Mouse (Mus musculus) CH12.LX (cell line): ENCODE results near the gene Riok1. TPM values are rescaled to one million over a fixed set of nuclear protein-coding genes. Genes with fewer than 3 reads are reported as not detected.
A peak's percentile ranks its signal among the peaks of the same experiment; 100 is the strongest.

Experiments used
- DNase-seq: peaks from one replicate; pipeline ENCODE4 v3.0.0-alpha.2; 2013; ENCODE audit errors: extremely low read depth
- H3K27ac ChIP-seq: 2 replicates; pipeline ENCODE4 v1.5.1; 2012; ENCODE audit warnings: low read depth, mild to moderate bottlenecking, control low read depth, moderate library complexity; ENCODE audit not compliant: insufficient read depth
- H3K27me3 ChIP-seq: replicated peaks from 2 replicates; pipeline ENCODE3; 2012; ENCODE audit warnings: inconsistent platforms
- H3K36me3 ChIP-seq, 2 experiments: replicated peaks in 1 of 2; 2 replicates each; pipeline versions ENCODE3 to v1.6.1; 2012; ENCODE audit warnings: inconsistent platforms in 1 of 2, low read length in 1 of 2, mild to moderate bottlenecking in 1 of 2, mixed read lengths in 1 of 2, moderate library complexity in 1 of 2; ENCODE audit not compliant: control insufficient read depth in 1 of 2, insufficient read depth in 1 of 2
- H3K4me1 ChIP-seq, 2 experiments: 2 replicates each; pipeline ENCODE4 v1.6.1; 2012; ENCODE audit warnings: inconsistent platforms in 1 of 2, moderate library complexity in 1 of 2; ENCODE audit not compliant: insufficient read depth in 2 of 2, control insufficient read depth in 1 of 2
- H3K4me2 ChIP-seq: 2 replicates; pipeline ENCODE4 v1.6.1; 2012; ENCODE audit warnings: low read depth, mild to moderate bottlenecking, control low read depth; ENCODE audit not compliant: poor library complexity, insufficient read depth, severe bottlenecking
- H3K4me3 ChIP-seq, 3 experiments: fragments of 150-350 bp in 1 of 3; sonication (generic) in 1 of 3; replicated peaks in 1 of 3; 2 replicates each; pipeline versions ENCODE3 to v1.5.1; 2011 to 2012; ENCODE audit warnings: low read depth in 2 of 3, low read length in 2 of 3, mild to moderate bottlenecking in 2 of 3, moderate library complexity in 2 of 3, control low read depth in 1 of 3, improper control_type of control experiment in 1 of 3, inconsistent platforms in 1 of 3, mixed read lengths in 1 of 3; ENCODE audit not compliant: poor library complexity in 1 of 3
- H3K79me2 ChIP-seq: replicated peaks from 2 replicates; pipeline ENCODE4 v1.6.1; 2012; ENCODE audit warnings: mild to moderate bottlenecking, moderate library complexity; ENCODE audit not compliant: control insufficient read depth, poor library complexity, insufficient read depth, severe bottlenecking; ENCODE audit errors: extremely low read depth
- H3K9ac ChIP-seq: 2 replicates; pipeline ENCODE4 v1.6.1; 2012; ENCODE audit warnings: low read depth, mild to moderate bottlenecking, control low read depth, moderate library complexity; ENCODE audit not compliant: insufficient read depth
- H3K9me3 ChIP-seq: replicated peaks from 2 replicates; pipeline ENCODE3; 2012; ENCODE audit warnings: low read length, inconsistent platforms, mixed read lengths
- BHLHE40 ChIP-seq: IDR thresholded peaks from 2 replicates; pipeline ENCODE4 v1.6.1; 2011; ENCODE audit warnings: mild to moderate bottlenecking, low read depth, low read length, improper control_type of control experiment
- CHD1 ChIP-seq: IDR thresholded peaks from 2 replicates; pipeline ENCODE4 v1.6.1; 2012; ENCODE audit warnings: low read depth, low read length, improper control_type of control experiment, inconsistent platforms
- CTCF ChIP-seq, 2 experiments: IDR thresholded peaks in 1 of 2; conservative IDR thresholded peaks in 1 of 2; 2 replicates each; pipeline ENCODE4 v1.5.1; 2011 to 2012; ENCODE audit warnings: low read depth in 2 of 2, low read length in 2 of 2, improper control_type of control experiment in 1 of 2, inconsistent platforms in 1 of 2, mild to moderate bottlenecking in 1 of 2, moderate library complexity in 1 of 2
- E2F4 ChIP-seq: IDR thresholded peaks from 2 replicates; pipeline ENCODE4 v1.6.1; 2011; ENCODE audit warnings: low read depth, low read length, improper control_type of control experiment; ENCODE audit not compliant: insufficient replicate concordance
- ELF1 ChIP-seq: IDR thresholded peaks from 2 replicates; pipeline ENCODE4 v1.6.1; 2014; ENCODE audit warnings: low read depth, mild to moderate bottlenecking, inconsistent platforms, low read length, improper control_type of control experiment
- ETS1 ChIP-seq: conservative IDR thresholded peaks from 2 replicates; pipeline ENCODE4 v1.6.1; 2012; ENCODE audit warnings: low read depth, mild to moderate bottlenecking, inconsistent platforms, low read length, improper control_type of control experiment, moderate library complexity
- GABPA ChIP-seq: IDR thresholded peaks from 2 replicates; pipeline ENCODE4 v1.6.1; 2012; ENCODE audit warnings: low read depth, low read length, improper control_type of control experiment, inconsistent platforms; ENCODE audit not compliant: insufficient replicate concordance
- HCFC1 ChIP-seq: IDR thresholded peaks from 2 replicates; pipeline ENCODE4 v1.6.1; 2012; ENCODE audit warnings: low read depth, mild to moderate bottlenecking, inconsistent platforms, low read length, improper control_type of control experiment
- IRF4 ChIP-seq: IDR thresholded peaks from 2 replicates; pipeline ENCODE4 v1.6.1; 2014; ENCODE audit warnings: low read depth, mild to moderate bottlenecking, inconsistent platforms, low read length, improper control_type of control experiment
- JUN ChIP-seq: IDR thresholded peaks from 2 replicates; pipeline ENCODE4 v1.6.1; 2011; ENCODE audit warnings: low read depth, mild to moderate bottlenecking, low read length, improper control_type of control experiment, moderate library complexity; ENCODE audit not compliant: insufficient read depth
- KAT2A ChIP-seq: IDR thresholded peaks from 2 replicates; pipeline ENCODE4 v1.6.1; 2012; ENCODE audit warnings: low read length, improper control_type of control experiment, inconsistent platforms; ENCODE audit not compliant: insufficient replicate concordance
- MAX ChIP-seq: IDR thresholded peaks from 2 replicates; pipeline ENCODE4 v1.6.1; 2011; ENCODE audit warnings: low read length, improper control_type of control experiment
- MAZ ChIP-seq: IDR thresholded peaks from 2 replicates; pipeline ENCODE4 v1.6.1; 2012; ENCODE audit warnings: low read depth, mild to moderate bottlenecking, inconsistent platforms, low read length, improper control_type of control experiment, moderate library complexity
- MEF2A ChIP-seq: IDR thresholded peaks from 2 replicates; pipeline ENCODE4 v1.6.1; 2014; ENCODE audit warnings: low read depth, mild to moderate bottlenecking, inconsistent platforms, low read length, improper control_type of control experiment, borderline replicate concordance
- MXI1 ChIP-seq: IDR thresholded peaks from 2 replicates; pipeline ENCODE4 v1.6.1; 2011; ENCODE audit warnings: mild to moderate bottlenecking, low read depth, low read length, improper control_type of control experiment
- MYC ChIP-seq: IDR thresholded peaks from 2 replicates; pipeline ENCODE4 v1.6.1; 2011; ENCODE audit warnings: low read depth, mild to moderate bottlenecking, improper control_type of control experiment, low read length
- NELFE ChIP-seq: IDR thresholded peaks from 2 replicates; pipeline ENCODE4 v1.6.1; 2011; ENCODE audit warnings: low read depth, low read length, improper control_type of control experiment
- NRF1 ChIP-seq: IDR thresholded peaks from 2 replicates; pipeline ENCODE4 v1.6.1; 2014; ENCODE audit warnings: low read depth, mild to moderate bottlenecking, inconsistent platforms, low read length, improper control_type of control experiment, moderate library complexity
- PAX5 ChIP-seq: IDR thresholded peaks from 2 replicates; pipeline ENCODE4 v1.6.1; 2012; ENCODE audit warnings: low read length, inconsistent platforms, mixed read lengths
- RAD21 ChIP-seq: IDR thresholded peaks from 2 replicates; pipeline ENCODE4 v1.6.1; 2011; ENCODE audit warnings: low read depth, mild to moderate bottlenecking, low read length, improper control_type of control experiment, moderate library complexity
- SIN3A ChIP-seq: IDR thresholded peaks from 2 replicates; pipeline ENCODE4 v1.6.1; 2012; ENCODE audit warnings: low read length, improper control_type of control experiment, inconsistent platforms
- SMC3 ChIP-seq: IDR thresholded peaks from 2 replicates; pipeline ENCODE4 v1.6.1; 2011; ENCODE audit warnings: low read depth, low read length, improper control_type of control experiment
- TBP ChIP-seq: conservative IDR thresholded peaks from 2 replicates; pipeline ENCODE4 v1.6.1; 2011; ENCODE audit warnings: low read depth, low read length, improper control_type of control experiment
- UBTF ChIP-seq: IDR thresholded peaks from 2 replicates; pipeline ENCODE4 v1.6.1; 2012; ENCODE audit warnings: low read depth, mild to moderate bottlenecking, inconsistent platforms, low read length, improper control_type of control experiment, moderate library complexity
- USF1 ChIP-seq: IDR thresholded peaks from 2 replicates; pipeline ENCODE4 v1.6.1; 2014; ENCODE audit warnings: low read depth, mild to moderate bottlenecking, inconsistent platforms, low read length, improper control_type of control experiment
- USF2 ChIP-seq: conservative IDR thresholded peaks from 2 replicates; pipeline ENCODE4 v1.6.1; 2011; ENCODE audit warnings: low read depth, low read length, improper control_type of control experiment
- ZC3H11A ChIP-seq: IDR thresholded peaks from 2 replicates; pipeline ENCODE4 v1.6.1; 2012; ENCODE audit warnings: low read depth, mild to moderate bottlenecking, inconsistent platforms, low read length, improper control_type of control experiment
- ZKSCAN1 ChIP-seq: IDR thresholded peaks from 2 replicates; pipeline ENCODE4 v1.6.1; 2012; ENCODE audit warnings: low read depth, inconsistent platforms, low read length, improper control_type of control experiment, borderline replicate concordance
- ZMIZ1 ChIP-seq: IDR thresholded peaks from 2 replicates; pipeline ENCODE4 v1.6.1; 2012; ENCODE audit warnings: low read depth, mild to moderate bottlenecking, inconsistent platforms, low read length, improper control_type of control experiment
- ZNF384 ChIP-seq: IDR thresholded peaks from 2 replicates; pipeline ENCODE4 v1.6.1; 2012; ENCODE audit warnings: low read depth, low read length, improper control_type of control experiment, inconsistent platforms
- dilution Hi-C: fragments of 300-500 bp; cut with MboI; formaldehyde crosslinking; loops from 2 replicates; pipeline ENCODE4 v1.14.3; 2020; ENCODE audit warnings: low sequenced_read_pairs; ENCODE audit not compliant: extremely low pct_unique_long_range_greater_than_20kb, extremely low pct_ligation_motif_present
- in situ Hi-C: fragments of 300-500 bp; cut with MboI; formaldehyde crosslinking; loops from 3 replicates; pipeline ENCODE4 v1.14.3; 2019; ENCODE audit warnings: low sequenced_read_pairs, low pct_ligation_motif_present, low pct_unique_long_range_greater_than_20kb, mixed read lengths
- polyA plus RNA-seq: library from polyadenylated mRNA; unstranded; fragments of >175 nt; gene quantifications from 2 replicates; pipeline ENCODE4 v1.2.1, GENCODE M21; 2012; ENCODE audit warnings: low read depth; ENCODE audit not compliant: insufficient read length
- total RNA-seq, 2 experiments: library from RNA; depleted of rRNA; stranded (reverse); fragments of 300-350 nt in 1 of 2; fragments of >200 nt in 1 of 2; gene quantifications; 2 replicates each; pipeline ENCODE4 v1.2.3; 2012 to 2014

Riok1 gene
- total and polyA plus RNA-seq, 3 experiments: 33.9 to 67.0 (median 52.4) TPM

GRCm38 (mm10) chr13:38028407-38028806 lies 8.4 kb upstream of the Riok1 start:
- peak; percentile 66 for TF ChIP-seq MAX
- TF ChIP-seq CTCF (conservative IDR thresholded peaks at IDR 0.05 in 1 of 2, IDR thresholded peaks at IDR 0.05 in 1 of 2; ENCODE audit: low read depth in 2 of 2, low read length in 2 of 2): no peak
- TF ChIP-seq ZKSCAN1: no peak
- TF ChIP-seq BHLHE40: peak; percentile 54
- peak; percentile 48 for TF ChIP-seq USF1
- peak; percentile 25; the same call in 1 of the 2 replicates for TF ChIP-seq JUN
- peak; percentile 60 for TF ChIP-seq ETS1
- peak; percentile 65 for TF ChIP-seq USF2
- no peak for TF ChIP-seq CHD1
- peak overlapping the region; percentile 78; the same call in 1 of the 2 replicates for H3K4me2 ChIP-seq
- no peak overlapping the region for H3K4me3 ChIP-seq
- peak overlapping the region; percentile 73 for H3K27ac ChIP-seq
- H3K9me3 ChIP-seq: peaks cover 6% of the 10 kb centered on the region
- in situ Hi-C loops (no loop called here), dilution Hi-C loops (no loop called here)
- H3K36me3 ChIP-seq: peaks cover 0 to 3% of the 10 kb centered on the region in 2 experiments
- DNase-seq: peak; percentile 61
- no peaks in the 10 kb centered on the region for H3K27me3 ChIP-seq
- peaks cover 4 to 29% of the 10 kb centered on the region in 2 experiments; a peak in 3 of 4 replicates for H3K4me1 ChIP-seq
- H3K79me2 ChIP-seq: no peaks in the 10 kb centered on the region
- peak overlapping the region; percentile 37; the same call in 1 of the 2 replicates for H3K9ac ChIP-seq

DNA sequence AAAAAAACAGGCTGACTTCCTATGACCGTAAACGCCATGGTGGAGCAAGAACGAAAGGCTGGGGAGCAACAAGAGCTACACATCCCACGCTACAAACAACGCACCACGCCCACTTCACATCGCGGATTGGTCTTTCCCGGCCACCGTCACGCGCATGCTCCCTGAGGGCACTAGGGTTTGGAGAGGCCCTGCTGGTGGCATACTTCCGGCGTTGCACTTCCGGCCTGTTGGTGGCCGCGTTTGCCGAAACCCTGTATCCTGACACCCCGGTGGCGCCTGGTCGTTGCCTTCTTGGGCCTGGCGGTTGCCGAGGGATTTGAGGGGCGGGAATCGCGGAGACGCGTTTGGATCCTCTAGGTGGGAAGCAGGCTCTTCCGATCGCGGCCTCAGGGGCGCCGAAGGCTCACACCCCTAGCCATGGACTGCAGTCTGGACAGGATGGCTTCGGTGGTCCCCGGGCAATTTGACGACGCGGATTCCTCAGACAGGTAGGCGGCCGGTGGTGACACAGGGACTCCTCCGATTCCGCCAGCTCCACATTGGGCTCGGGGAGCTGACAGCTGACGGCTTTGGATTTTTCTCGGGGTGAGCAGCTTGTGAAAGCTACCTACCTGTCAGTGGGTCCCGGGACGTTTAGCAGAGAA lies 371 bp downstream of the Riok1 start, which contains the start of gene Cage1:
TSS of gene Cage1 (minus strand) at position 26 of the 644 bp plus-strand sequence.
- Histone ChIP-seq H3K9ac (peak within 1 kb of the TSS; percentile 88), H3K4me1 (peaks cover 3 to 33% of the 10 kb centered on the region in 2 experiments), H3K9me3 (no peaks in the 10 kb centered on the region), H3K4me3 (peak within 1 kb of the TSS; percentile 69 to 96 (median 90)), H3K27me3 (no peaks in the 10 kb centered on the region), H3K4me2 (peak within 1 kb of the TSS; percentile 65), H3K27ac (peak within 1 kb of the TSS; percentile 49), H3K36me3 (peaks cover 22 to 38% of the 10 kb centered on the region in 2 experiments), H3K79me2 (peaks cover 46% of the 10 kb centered on the region)
- dilution Hi-C loops (no loop called here), in situ Hi-C loops (loop anchor here (5.0 kb wide), 1 partner anchor 35 kb away; no protein-coding TSS in a partner anchor)
- peak; percentile 99 for DNase-seq
- TF ChIP-seq MAX (peak; percentile 92), ETS1 (no peak), NRF1 (peak; percentile 98), GABPA (peak; percentile 7; the same call in 1 of the 2 replicates), ZMIZ1 (no peak), RAD21 (no peak; the same call in 1 of the 2 replicates), PAX5 (no peak), MEF2A (peak; percentile 66; the same call in 1 of the 2 replicates), KAT2A (peak; percentile 91; the same call in 1 of the 2 replicates), E2F4 (no peak), USF2 (no peak), UBTF (0 out of 2 replicates have a peak, but pooled peaks have one; percentile 29), MYC (peak; percentile 90), MXI1 (peak; percentile 98), TBP (peak; percentile 81), SIN3A (peak; percentile 99), NELFE (peak; percentile 76), HCFC1 (peak; percentile 93), ZNF384 (peak; percentile 56), SMC3 (peak; percentile 1), ELF1 (peak; percentile 97), ZC3H11A (no peak), MAZ (0 out of 2 replicates have a peak, but pooled peaks have one; percentile 14), BHLHE40 (peak; percentile 31; the same call in 1 of the 2 replicates), IRF4 (peak; percentile 64)
